Mouse (Mus musculus) intestine, postnatal 0 days (tissue): Measurements from ENCODE around the gene Mapk8ip1. TPM values are rescaled to one million over a fixed set of nuclear protein-coding genes. Genes with fewer than 3 reads are reported as not detected.

Experiments used
- ATAC-seq: fragments of 200-750 bp; cut with Nextera tagmentation; 2 replicates; pipeline ENCODE4 v1.8.0; 2017; ENCODE audit warnings: mild to moderate bottlenecking, moderate TSS enrichment, moderate library complexity
- H3K27ac ChIP-seq: fragments of 300-500 bp; sonication (generic); 2 replicates; pipeline ENCODE4 v1.5.1; 2014; ENCODE audit warnings: mild to moderate bottlenecking, low read depth, low read length, moderate library complexity
- H3K27me3 ChIP-seq: fragments of 300-500 bp; sonication (generic); replicated peaks from 2 replicates; pipeline ENCODE4 v1.6.1; 2014; ENCODE audit warnings: low read length, mixed read lengths; ENCODE audit not compliant: control insufficient read depth, insufficient read depth
- H3K36me3 ChIP-seq: fragments of 300-500 bp; sonication (generic); 2 replicates; pipeline ENCODE4 v1.6.1; 2014; ENCODE audit warnings: mild to moderate bottlenecking, moderate library complexity; ENCODE audit not compliant: control insufficient read depth, insufficient read depth
- H3K4me1 ChIP-seq: fragments of 300-500 bp; sonication (generic); replicated peaks from 2 replicates; pipeline ENCODE4 v1.6.1; 2014; ENCODE audit warnings: antibody characterized with exemption, low read length, mixed read lengths; ENCODE audit not compliant: control insufficient read depth, insufficient read depth
- H3K4me2 ChIP-seq: fragments of 300-500 bp; sonication (generic); replicated peaks from 2 replicates; pipeline ENCODE4 v1.6.1; 2014; ENCODE audit warnings: low read depth, mild to moderate bottlenecking, moderate library complexity
- H3K4me3 ChIP-seq: fragments of 300-500 bp; sonication (generic); 2 replicates; pipeline ENCODE4 v1.5.1; 2014; ENCODE audit warnings: low read depth, low read length
- H3K9ac ChIP-seq: fragments of 300-500 bp; sonication (generic); 2 replicates; pipeline ENCODE4 v1.6.1; 2014; ENCODE audit warnings: mild to moderate bottlenecking, low read depth, low read length
- H3K9me3 ChIP-seq: fragments of 300-500 bp; sonication (generic); 2 replicates; pipeline ENCODE4 v1.6.1; 2016; ENCODE audit warnings: mixed run types; ENCODE audit not compliant: control insufficient read depth
- CTCF ChIP-seq: sonication (generic); IDR thresholded peaks from 2 replicates; pipeline ENCODE4 v1.5.1; 2016; ENCODE audit warnings: low read depth, mild to moderate bottlenecking, control low read depth, antibody characterized with exemption, moderate library complexity
- WGBS: fragments of 180-500 bp; shearing (Covaris S2); extraction: QIAGEN DNeasy Blood & Tissue Kit; methylation state at CpG from one replicate; pipeline ENCODE4 v1.1.7; 2014; 5-methylcytosine and 5-hydroxymethylcytosine counted together
- polyA plus RNA-seq: library from polyadenylated mRNA; unstranded; fragments of >200 nt; fragmentation: Nextera tagmentation; extraction: Ambion mirVana; gene quantifications from 2 replicates; pipeline ENCODE4 v1.2.1, GENCODE M21; 2015

Gene Mapk8ip1
- polyA plus RNA-seq, 1 experiment from 2014 or later, result 7.2 TPM

DNA sequence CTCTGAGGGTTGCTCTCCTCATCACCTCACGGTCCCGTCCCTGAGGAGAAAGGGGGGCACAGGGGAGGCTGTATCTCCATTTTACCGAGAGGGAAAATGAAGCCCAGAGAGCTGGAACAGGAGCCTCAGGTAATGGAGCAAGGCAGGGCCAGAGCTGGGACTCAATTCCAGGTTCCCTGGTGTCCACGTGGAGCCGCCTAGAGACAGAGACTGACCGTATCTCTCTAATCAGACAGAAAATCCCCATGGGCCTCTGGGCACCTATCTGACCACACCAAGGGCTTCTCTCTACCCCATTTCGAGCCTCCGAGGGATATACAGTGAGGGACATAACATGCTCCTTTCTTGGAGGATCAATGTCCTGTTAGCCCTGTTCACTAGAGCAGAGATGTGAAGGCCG is 22.1 kb upstream of the Mapk8ip1 start:
- Histone ChIP-seq H3K4me1 (peaks cover 11% of the 10 kb centered on the region), H3K36me3 (peaks cover 67% of the 10 kb centered on the region), H3K27me3 (no peaks in the 10 kb centered on the region), H3K9me3 (no peaks in the 10 kb centered on the region), H3K4me2 (no peak overlapping the region), H3K9ac (no peak overlapping the region), H3K4me3 (no peak overlapping the region), H3K27ac (no peak overlapping the region)
- no peak for TF ChIP-seq CTCF
- 90% methylated on average over 9 of the region's 9 CpGs for WGBS
- no peak for ATAC-seq

- Histone ChIP-seq H3K27ac (no peak overlapping the region), H3K9ac (no peak overlapping the region), H3K27me3 (no peaks in the 10 kb centered on the region), H3K4me3 (no peak overlapping the region), H3K4me1 (peaks cover 11% of the 10 kb centered on the region), H3K4me2 (no peak overlapping the region), H3K9me3 (no peaks in the 10 kb centered on the region), H3K36me3 (peaks cover 73% of the 10 kb centered on the region)
- WGBS, result 75% methylated on average over 10 of the region's 10 CpGs
- TF ChIP-seq CTCF, result peak; percentile 58
- no peak for ATAC-seq
These were observed 21.5 kb upstream of the Mapk8ip1 start for GRCm38 (mm10) chr2:92422388-92423135.

DNA sequence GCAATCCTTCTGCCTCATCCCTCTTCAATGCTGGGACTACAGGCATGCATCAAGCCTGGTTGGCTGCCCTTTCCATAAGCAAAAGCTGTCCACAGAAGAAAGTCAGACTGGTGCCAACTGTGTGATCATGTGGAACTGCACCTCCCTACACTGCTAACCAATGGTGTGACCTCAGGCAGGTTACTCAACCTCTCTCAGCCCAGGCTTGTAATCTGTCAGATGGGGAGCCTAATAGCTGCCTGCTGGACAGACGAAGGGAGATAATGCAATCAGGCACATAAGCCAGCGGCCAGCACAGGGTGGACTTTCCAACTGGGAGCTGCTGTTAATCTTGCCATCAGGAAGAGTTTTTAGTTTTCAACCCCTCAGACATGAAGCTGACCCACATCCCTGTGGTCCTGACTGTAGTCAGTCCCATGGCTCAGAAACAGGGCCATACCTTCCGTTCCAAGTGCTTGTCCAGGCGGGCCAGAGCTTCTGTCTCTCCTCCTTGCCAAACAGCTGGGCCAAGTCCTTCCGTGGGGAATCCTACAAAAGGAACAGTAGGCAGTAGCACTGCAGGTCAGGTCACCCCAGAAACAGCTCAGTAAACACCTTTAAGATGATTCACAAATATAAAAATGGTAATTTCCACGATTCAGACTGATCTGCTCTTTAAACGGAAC is 20.8 kb upstream of the Mapk8ip1 start:
- 88% methylated on average over 7 of the region's 7 CpGs for WGBS
- Histone ChIP-seq H3K9me3 (no peaks in the 10 kb centered on the region), H3K4me3 (no peak overlapping the region), H3K4me2 (no peak overlapping the region), H3K27me3 (no peaks in the 10 kb centered on the region), H3K27ac (no peak overlapping the region), H3K36me3 (peaks cover 80% of the 10 kb centered on the region), H3K4me1 (peaks cover 11% of the 10 kb centered on the region), H3K9ac (no peak overlapping the region)
- TF ChIP-seq CTCF, result no peak
- ATAC-seq, result no peak

- WGBS, result 88% methylated on average over 10 of the region's 10 CpGs
- Histone ChIP-seq H3K9ac (no peak overlapping the region), H3K4me2 (no peak overlapping the region), H3K27ac (no peak overlapping the region), H3K4me3 (no peak overlapping the region), H3K27me3 (no peaks in the 10 kb centered on the region), H3K9me3 (no peaks in the 10 kb centered on the region), H3K4me1 (no peaks in the 10 kb centered on the region), H3K36me3 (peaks cover 96% of the 10 kb centered on the region)
- ATAC-seq, result no peak
- no peak for TF ChIP-seq CTCF
These were observed 10.6 kb upstream of the Mapk8ip1 start for GRCm38 (mm10) chr2:92411705-92412104.

- 88% methylated on average over 18 of the region's 18 CpGs for WGBS
- no peak for TF ChIP-seq CTCF
- no peaks in the 10 kb centered on the region for H3K9me3 ChIP-seq
- H3K27ac ChIP-seq, result no peak overlapping the region
- no peak overlapping the region for H3K4me3 ChIP-seq
- no peak for ATAC-seq
- H3K4me2 ChIP-seq, result no peak overlapping the region
- H3K9ac ChIP-seq, result no peak overlapping the region
- peaks cover 91% of the 10 kb centered on the region for H3K36me3 ChIP-seq
- H3K27me3 ChIP-seq, result no peaks in the 10 kb centered on the region
- H3K4me1 ChIP-seq, result no peaks in the 10 kb centered on the region
These were observed 7.4 kb upstream of the Mapk8ip1 start for GRCm38 (mm10) chr2:92408309-92409045.

- Histone ChIP-seq H3K9me3 (no peaks in the 10 kb centered on the region), H3K27me3 (no peaks in the 10 kb centered on the region), H3K9ac (no peak overlapping the region), H3K4me3 (no peak overlapping the region), H3K36me3 (peaks cover 63% of the 10 kb centered on the region), H3K4me1 (no peaks in the 10 kb centered on the region), H3K27ac (no peak overlapping the region), H3K4me2 (no peak overlapping the region)
- TF ChIP-seq CTCF, result no peak
- WGBS, result 86% methylated on average over 7 of the region's 7 CpGs
- ATAC-seq, result no peak
These were observed 4.6 kb upstream of the Mapk8ip1 start for GRCm38 (mm10) chr2:92405687-92406086.
